Mouse (Mus musculus): ENCODE measurements at regions not wholly inside any gene's neighbourhood (a gene's known extent, or its start where the extent isn't known, plus 50 kb on each side); places are given as distances from the start of the nearest gene placed in this dataset.

DNA sequence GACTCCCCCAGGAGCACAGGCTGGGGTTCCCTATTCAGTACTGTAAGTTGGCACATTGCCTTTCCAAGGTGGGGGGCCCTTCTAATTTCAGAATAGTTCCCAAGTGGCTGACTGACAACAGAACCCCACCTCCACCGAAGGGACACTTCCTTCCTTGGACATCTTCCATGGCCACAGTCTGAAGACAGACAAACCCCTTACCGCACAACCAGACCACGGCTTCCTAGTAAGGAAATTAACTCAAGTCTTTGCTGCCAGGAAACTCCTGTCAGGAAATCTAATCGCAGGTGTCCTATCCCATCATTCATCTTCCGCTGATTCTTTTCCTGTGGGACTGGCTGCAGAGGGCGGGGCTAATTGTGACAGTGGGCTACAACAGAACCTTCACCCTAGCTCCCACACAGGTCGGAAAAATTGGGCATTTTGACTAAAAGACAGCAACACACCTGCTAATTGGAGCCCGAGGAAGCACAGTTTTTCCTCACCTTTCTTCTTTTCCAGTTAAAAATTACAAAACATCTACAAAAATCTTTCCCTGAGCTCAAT lies 309.8 kb downstream of the Ankrd50 start:
- no peaks in the 10 kb centered on the region for H3K36me3 ChIP-seq
- no peak overlapping the region for H3K4me2 ChIP-seq
- no peak overlapping the region for H3K9ac ChIP-seq
- ATAC-seq (ENCODE audit: low FRiP score) = no peak
- H3K9me3 ChIP-seq = no peaks in the 10 kb centered on the region
- no peak overlapping the region for H3K27ac ChIP-seq
- no peaks in the 10 kb centered on the region for H3K27me3 ChIP-seq
- H3K4me1 ChIP-seq (replicated peaks) = no peaks in the 10 kb centered on the region
- WGBS = 80% methylated on average over 8 of the region's 8 CpGs
- H3K4me3 ChIP-seq = no peak overlapping the region

DNA sequence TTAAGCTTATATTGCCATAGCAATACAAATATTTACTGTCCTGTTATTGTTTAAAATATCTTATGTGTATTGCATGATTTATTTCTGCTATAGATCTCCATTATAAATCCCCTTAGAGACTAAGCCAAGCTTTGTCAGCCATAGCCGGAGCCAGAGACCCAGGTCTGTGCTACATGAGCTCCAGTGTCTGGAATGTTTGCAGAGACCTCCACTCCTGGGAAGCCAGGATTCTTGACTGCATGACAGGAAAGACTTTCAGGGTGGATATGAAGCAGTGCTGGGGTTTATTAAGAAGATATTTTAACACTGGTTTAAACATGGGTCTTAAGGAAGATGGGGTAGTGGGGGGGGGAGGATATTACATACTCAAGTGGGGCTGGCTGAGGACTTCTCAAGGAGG lies 332.2 kb downstream of the Ankrd50 start:
- no peaks in the 10 kb centered on the region for H3K9me3 ChIP-seq
- no peak overlapping the region for H3K4me3 ChIP-seq
- no peak overlapping the region for H3K9ac ChIP-seq
- no peaks in the 10 kb centered on the region for H3K4me1 ChIP-seq (replicated peaks)
- ATAC-seq (ENCODE audit: low FRiP score) = no peak
- no peaks in the 10 kb centered on the region for H3K27me3 ChIP-seq
- H3K27ac ChIP-seq = no peak overlapping the region
- H3K36me3 ChIP-seq = no peaks in the 10 kb centered on the region
- H3K4me2 ChIP-seq = no peak overlapping the region
- 74% methylated on average over 1 of the region's 1 CpGs for WGBS

DNA sequence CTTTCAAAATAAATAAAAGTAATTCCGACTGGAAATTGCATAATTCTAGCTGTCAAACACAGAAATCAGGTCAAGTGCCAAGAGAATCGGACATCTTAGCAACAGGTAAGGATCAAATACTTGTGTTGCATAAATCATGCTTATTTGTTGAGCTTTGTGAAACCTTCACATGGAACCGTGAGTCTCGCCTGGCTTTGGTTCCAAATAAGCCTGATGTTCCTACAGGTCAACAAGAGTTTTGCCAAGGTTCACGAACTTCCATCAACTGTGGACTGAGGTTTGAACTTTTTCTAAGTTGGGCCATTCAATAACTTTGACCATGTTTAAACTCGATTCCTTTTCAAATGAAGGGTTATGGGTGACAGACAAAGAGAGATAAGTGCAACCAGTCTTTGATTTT lies 332.8 kb downstream of the Ankrd50 start:
- Histone ChIP-seq H3K9ac (no peak overlapping the region), H3K27me3 (no peaks in the 10 kb centered on the region), H3K4me2 (no peak overlapping the region), H3K27ac (no peak overlapping the region), H3K9me3 (no peaks in the 10 kb centered on the region), H3K4me3 (no peak overlapping the region), H3K36me3 (no peaks in the 10 kb centered on the region), H3K4me1 (replicated peaks) (no peaks in the 10 kb centered on the region)
- no peak for ATAC-seq (ENCODE audit: low FRiP score)
- 88% methylated on average over 6 of the region's 6 CpGs for WGBS

DNA sequence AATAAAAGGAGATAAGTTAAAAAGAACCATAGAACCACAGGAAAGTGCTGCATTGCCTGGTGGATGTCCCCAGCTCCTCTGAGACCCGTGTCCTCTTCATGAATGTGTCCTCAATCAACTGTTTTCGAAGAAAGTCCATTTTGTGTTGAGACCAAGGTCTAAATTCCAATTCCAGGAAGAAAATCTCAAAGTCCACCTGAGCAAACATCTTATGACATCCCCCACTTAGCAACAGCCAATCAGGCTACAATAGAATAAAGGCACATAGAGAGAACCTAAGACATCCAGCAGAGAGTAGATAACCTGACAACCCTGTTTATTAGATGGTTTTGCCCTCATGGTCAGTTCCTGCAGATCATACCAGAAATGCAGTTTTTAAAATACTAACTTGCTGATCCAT lies 338.0 kb downstream of the Ankrd50 start:
- no peaks in the 10 kb centered on the region for H3K27me3 ChIP-seq
- H3K27ac ChIP-seq = no peak overlapping the region
- peaks cover 11% of the 10 kb centered on the region for H3K4me1 ChIP-seq (replicated peaks)
- no peaks in the 10 kb centered on the region for H3K9me3 ChIP-seq
- ATAC-seq (ENCODE audit: low FRiP score) = no peak
- H3K9ac ChIP-seq = no peak overlapping the region
- no peak overlapping the region for H3K4me2 ChIP-seq
- WGBS = 96% methylated on average over 2 of the region's 2 CpGs
- H3K4me3 ChIP-seq = no peak overlapping the region
- H3K36me3 ChIP-seq = no peaks in the 10 kb centered on the region

DNA sequence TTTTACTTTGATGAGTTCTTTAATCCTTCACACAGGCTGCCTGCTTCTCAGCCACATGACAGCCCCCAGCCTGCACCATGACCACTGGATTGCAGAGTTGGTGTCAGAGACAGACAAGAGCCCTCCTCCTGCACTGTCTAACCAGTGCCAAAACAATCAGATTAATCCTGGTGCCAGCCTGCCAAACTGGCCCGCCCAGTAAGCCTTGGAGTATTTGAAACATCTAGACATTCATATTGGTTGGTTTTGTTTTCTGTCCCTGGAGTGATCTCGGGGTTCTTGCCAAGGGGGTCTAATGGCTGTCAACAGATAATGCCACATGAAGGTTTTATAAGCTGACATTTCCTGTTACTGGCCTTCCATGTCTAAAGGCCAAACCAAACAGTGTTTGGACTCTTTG lies 339.2 kb downstream of the Ankrd50 start:
- H3K4me2 ChIP-seq = no peak overlapping the region
- WGBS = 67% methylated on average over 2 of the region's 2 CpGs
- no peaks in the 10 kb centered on the region for H3K36me3 ChIP-seq
- H3K9me3 ChIP-seq = no peaks in the 10 kb centered on the region
- H3K27ac ChIP-seq = no peak overlapping the region
- H3K27me3 ChIP-seq = no peaks in the 10 kb centered on the region
- ATAC-seq (ENCODE audit: low FRiP score) = no peak
- no peak overlapping the region for H3K4me3 ChIP-seq
- no peak overlapping the region for H3K9ac ChIP-seq
- H3K4me1 ChIP-seq (replicated peaks) = peaks cover 11% of the 10 kb centered on the region

DNA sequence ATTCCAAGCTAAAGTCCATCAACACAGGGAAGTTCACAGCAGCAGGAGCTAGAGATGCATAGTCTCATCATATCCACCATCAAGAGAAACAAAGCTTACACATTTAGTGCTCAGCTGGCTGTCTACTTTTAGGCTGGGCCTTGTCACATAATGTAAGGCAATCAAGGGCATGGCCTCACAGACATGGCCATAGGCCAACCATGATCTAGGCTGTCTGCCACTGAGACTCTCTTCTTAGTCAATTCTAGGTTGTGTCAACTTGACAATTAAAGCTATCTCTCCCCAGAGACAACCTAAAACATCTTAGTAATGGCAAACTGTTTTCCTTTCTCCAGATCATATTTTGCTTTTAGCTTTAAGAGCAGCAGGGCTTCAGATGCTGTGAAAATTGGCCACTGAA lies 340.0 kb downstream of the Ankrd50 start:
- H3K4me1 ChIP-seq (replicated peaks) = peaks cover 11% of the 10 kb centered on the region
- no peak overlapping the region for H3K9ac ChIP-seq
- no peak for ATAC-seq (ENCODE audit: low FRiP score)
- H3K4me2 ChIP-seq = no peak overlapping the region
- no peak overlapping the region for H3K4me3 ChIP-seq
- H3K27ac ChIP-seq = no peak overlapping the region
- no peaks in the 10 kb centered on the region for H3K36me3 ChIP-seq
- no peaks in the 10 kb centered on the region for H3K27me3 ChIP-seq
- no peaks in the 10 kb centered on the region for H3K9me3 ChIP-seq

DNA sequence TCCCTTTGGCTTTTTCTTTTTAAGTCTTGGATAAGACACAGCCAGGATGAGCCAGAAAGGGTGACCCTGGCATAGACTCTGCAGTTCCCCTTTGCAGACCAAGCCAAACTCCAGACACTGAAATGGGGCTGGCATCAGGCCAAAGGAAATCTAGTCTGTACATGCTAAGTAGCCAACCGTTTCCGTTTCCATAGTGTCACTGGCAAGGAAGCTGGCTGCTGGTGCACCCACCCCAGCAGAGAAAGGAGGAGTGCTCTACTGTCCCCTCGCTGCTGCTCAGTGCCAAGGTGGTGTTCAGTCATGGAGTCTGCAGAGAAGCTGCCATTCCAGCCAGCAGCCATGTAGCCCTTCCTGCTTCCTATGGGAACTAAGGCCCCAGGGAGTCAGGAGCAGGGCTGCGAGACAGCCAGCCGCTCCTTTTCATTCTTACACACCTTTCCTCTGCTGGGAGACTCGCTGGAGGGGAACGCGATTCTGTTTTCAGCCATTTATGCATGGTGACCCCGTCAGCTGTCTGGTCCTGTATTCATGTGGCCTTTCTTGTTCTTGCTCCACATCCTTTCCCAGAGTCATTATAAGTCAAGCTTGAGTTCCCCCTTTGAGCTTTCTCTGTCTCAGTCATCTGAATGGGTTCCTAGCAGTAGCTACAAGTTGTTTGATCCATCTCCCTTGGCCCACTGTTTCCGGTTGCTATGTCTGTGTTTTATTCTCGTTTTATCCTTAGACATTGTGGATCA lies 341.3 kb downstream of the Ankrd50 start:
- Histone ChIP-seq H3K4me1 (replicated peaks) (peaks cover 11% of the 10 kb centered on the region), H3K9me3 (no peaks in the 10 kb centered on the region), H3K27me3 (no peaks in the 10 kb centered on the region), H3K9ac (no peak overlapping the region), H3K27ac (peak overlapping the region; percentile 64; the same call in 1 of the 2 replicates), H3K4me3 (no peak overlapping the region), H3K4me2 (peak overlapping the region; percentile 6; the same call in 1 of the 2 replicates), H3K36me3 (no peaks in the 10 kb centered on the region)
- 34% methylated on average over 11 of the region's 11 CpGs for WGBS
- ATAC-seq (ENCODE audit: low FRiP score) = peak; percentile 96

DNA sequence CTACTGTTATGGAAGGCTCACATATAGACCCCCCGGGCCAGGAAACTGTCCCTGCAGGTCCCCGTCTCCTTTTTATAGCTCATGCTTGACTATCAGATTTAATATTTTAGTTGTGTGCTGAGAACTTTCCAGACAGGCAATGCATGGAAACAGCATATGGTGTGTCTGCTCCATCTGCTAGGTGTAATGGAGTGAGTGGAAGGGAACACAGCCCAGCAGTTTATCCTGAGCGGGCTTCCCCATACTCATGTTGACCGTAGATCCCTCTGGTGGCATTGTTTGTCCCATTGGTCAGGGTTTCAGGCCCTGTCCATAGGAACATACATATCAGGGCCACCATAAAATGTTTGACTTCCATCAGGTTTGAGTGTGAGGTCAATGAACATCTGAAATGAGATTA lies 345.3 kb downstream of the Ankrd50 start:
- Histone ChIP-seq H3K4me2 (no peak overlapping the region), H3K4me1 (replicated peaks) (peaks cover 11% of the 10 kb centered on the region), H3K4me3 (no peak overlapping the region), H3K27me3 (no peaks in the 10 kb centered on the region), H3K36me3 (no peaks in the 10 kb centered on the region), H3K9me3 (no peaks in the 10 kb centered on the region), H3K9ac (no peak overlapping the region), H3K27ac (no peak overlapping the region)
- WGBS = 93% methylated on average over 4 of the region's 4 CpGs
- no peak for ATAC-seq (ENCODE audit: low FRiP score)

DNA sequence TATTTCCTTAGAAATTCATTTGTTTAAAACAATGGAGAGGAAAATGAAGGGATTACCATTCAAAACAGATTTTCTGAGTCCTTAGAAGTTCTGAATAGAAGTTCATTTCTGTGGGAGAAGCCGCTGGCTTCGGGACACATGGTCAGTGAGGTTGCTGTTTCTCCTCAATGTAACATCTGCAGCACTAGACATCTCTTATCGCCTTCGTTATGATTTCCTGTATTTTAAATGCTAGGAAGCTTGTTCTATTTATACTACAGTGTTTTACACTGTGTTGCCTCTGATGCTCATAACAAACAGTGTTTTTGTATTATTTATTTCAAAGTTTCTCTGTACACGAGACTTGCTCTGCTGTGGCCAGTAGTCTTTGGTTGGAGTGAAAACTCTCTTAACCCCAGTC lies 346.6 kb downstream of the Ankrd50 start:
- no peak overlapping the region for H3K27ac ChIP-seq
- H3K36me3 ChIP-seq = no peaks in the 10 kb centered on the region
- no peaks in the 10 kb centered on the region for H3K27me3 ChIP-seq
- no peaks in the 10 kb centered on the region for H3K9me3 ChIP-seq
- H3K4me2 ChIP-seq = no peak overlapping the region
- 71% methylated on average over 5 of the region's 5 CpGs for WGBS
- no peak overlapping the region for H3K9ac ChIP-seq
- no peak overlapping the region for H3K4me3 ChIP-seq
- ATAC-seq (ENCODE audit: low FRiP score) = no peak
- peaks cover 3% of the 10 kb centered on the region for H3K4me1 ChIP-seq (replicated peaks)

DNA sequence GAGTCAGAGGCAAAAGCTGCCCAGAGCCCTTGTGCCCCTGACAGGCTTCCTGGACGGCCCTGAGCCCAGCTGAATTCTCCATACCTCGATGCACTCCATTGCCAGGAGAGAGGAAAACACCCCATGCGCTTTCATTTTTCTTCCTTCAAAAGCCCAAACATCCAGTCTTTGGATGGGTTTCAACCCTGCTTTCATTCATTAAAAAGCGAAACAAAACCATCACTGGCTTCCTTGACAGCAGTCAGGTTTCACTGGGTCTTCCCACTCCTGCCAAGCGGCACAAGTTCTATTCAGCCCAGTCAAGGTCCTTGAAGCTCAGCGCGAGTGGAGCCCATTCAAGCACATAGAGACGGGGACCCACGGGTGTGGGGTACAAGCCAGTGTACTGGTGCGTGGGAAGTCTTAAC lies 348.8 kb downstream of the Ankrd50 start:
- 56% methylated on average over 10 of the region's 10 CpGs for WGBS
- Histone ChIP-seq H3K9me3 (no peaks in the 10 kb centered on the region), H3K36me3 (no peaks in the 10 kb centered on the region), H3K4me1 (replicated peaks) (no peaks in the 10 kb centered on the region), H3K27ac (no peak overlapping the region), H3K27me3 (no peaks in the 10 kb centered on the region), H3K4me3 (no peak overlapping the region), H3K9ac (no peak overlapping the region), H3K4me2 (no peak overlapping the region)
- peak; percentile 68; the same call in 1 of the 2 replicates for ATAC-seq (ENCODE audit: low FRiP score)

DNA sequence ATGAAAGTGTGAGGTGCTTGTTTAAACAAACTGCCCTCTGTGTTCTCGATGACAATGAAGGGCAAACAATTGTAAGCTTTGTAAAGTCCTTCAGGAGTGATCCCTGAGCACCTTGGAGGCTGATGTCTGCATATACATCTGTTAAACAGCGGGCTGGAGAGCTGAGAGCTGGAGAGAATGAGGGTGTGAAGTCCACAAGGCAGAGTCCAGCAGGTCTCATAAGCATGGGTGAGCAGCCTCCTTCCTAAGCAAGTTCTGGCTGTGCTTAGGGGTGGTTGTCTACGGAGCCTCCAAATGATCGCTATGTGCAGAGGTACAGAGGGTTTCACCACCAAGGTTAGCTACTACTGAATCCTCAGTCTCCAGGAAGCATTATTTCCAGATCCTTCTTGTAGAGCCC lies 350.2 kb downstream of the Ankrd50 start:
- Histone ChIP-seq H3K36me3 (no peaks in the 10 kb centered on the region), H3K27ac (no peak overlapping the region), H3K9ac (no peak overlapping the region), H3K4me2 (no peak overlapping the region), H3K4me3 (no peak overlapping the region), H3K4me1 (replicated peaks) (no peaks in the 10 kb centered on the region), H3K9me3 (no peaks in the 10 kb centered on the region), H3K27me3 (no peaks in the 10 kb centered on the region)
- WGBS = 94% methylated on average over 4 of the region's 4 CpGs
- ATAC-seq (ENCODE audit: low FRiP score) = no peak

DNA sequence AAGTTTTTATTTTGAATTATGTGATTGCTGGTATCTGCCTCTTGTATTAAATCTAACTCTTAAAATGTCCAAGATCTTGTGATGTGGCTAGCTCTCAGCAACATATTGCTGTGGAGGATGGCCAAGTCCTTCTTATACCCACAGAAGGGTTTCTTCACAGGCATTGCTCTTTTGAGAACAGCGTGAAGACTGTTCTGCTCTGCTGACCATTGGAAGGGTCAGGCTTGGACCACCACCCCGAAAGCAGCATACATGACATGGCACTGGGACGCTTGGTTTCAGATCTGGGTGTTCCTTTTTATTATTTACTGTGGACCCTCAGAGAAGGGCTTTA lies 352.8 kb downstream of the Ankrd50 start:
- no peak for ATAC-seq (ENCODE audit: low FRiP score)
- H3K4me2 ChIP-seq = no peak overlapping the region
- no peaks in the 10 kb centered on the region for H3K9me3 ChIP-seq
- 96% methylated on average over 3 of the region's 3 CpGs for WGBS
- no peak overlapping the region for H3K27ac ChIP-seq
- no peaks in the 10 kb centered on the region for H3K27me3 ChIP-seq
- H3K36me3 ChIP-seq = no peaks in the 10 kb centered on the region
- no peak overlapping the region for H3K9ac ChIP-seq
- H3K4me1 ChIP-seq (replicated peaks) = no peaks in the 10 kb centered on the region
- H3K4me3 ChIP-seq = no peak overlapping the region

DNA sequence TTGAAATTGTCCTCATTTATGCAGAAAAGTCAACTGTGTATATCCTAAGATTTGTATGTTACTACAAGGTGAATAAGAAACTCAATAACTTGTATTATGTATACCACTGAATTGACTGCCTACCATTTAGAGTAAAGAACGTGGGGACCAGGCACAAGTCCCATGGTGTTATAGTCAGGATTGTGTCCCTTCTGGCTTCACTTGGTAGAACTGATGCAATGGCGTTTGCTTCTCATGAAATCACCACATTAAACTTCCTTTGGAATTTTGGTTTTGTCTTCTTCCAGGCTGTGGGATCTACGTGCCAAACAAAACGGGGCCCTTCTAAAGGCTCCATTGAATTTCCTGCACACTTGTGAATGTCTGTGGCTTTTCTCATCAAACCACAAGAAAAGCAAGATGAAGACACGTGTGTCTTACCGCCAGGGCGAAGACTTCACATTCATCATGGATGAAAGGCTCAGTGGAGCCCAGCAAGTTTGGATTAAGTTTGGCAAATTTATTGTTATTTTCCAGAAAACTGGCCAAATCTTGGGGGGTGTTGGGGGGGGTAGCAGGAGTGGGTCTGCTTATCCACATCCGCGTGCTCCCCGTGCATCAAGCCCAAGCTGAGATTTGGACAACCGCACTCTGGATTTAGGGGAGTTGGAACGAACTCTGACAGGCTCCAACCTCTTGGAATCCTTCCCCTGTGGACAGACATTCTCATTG lies 353.3 kb downstream of the Ankrd50 start:
- Histone ChIP-seq H3K27me3 (no peaks in the 10 kb centered on the region), H3K9me3 (no peaks in the 10 kb centered on the region), H3K36me3 (no peaks in the 10 kb centered on the region), H3K9ac (no peak overlapping the region), H3K27ac (no peak overlapping the region), H3K4me2 (no peak overlapping the region), H3K4me1 (replicated peaks) (no peaks in the 10 kb centered on the region), H3K4me3 (no peak overlapping the region)
- no peak for ATAC-seq (ENCODE audit: low FRiP score)
- WGBS = 92% methylated on average over 12 of the region's 12 CpGs

Measured in hindbrain, embryonic 13.5 days (tissue).